Mouse (Mus musculus) small intestine, adult 2 months (tissue): ENCODE results near the gene Themis. TPM values are rescaled to one million over a fixed set of nuclear protein-coding genes. Genes with fewer than 3 reads are reported as not detected.

ENCODE experiments used
- H3K27ac ChIP-seq: fragments of 200-500 bp; 2 replicates; pipeline ENCODE4 v1.5.1; 2012; ENCODE audit warnings: low read depth, low read length, control low read depth, inconsistent platforms; ENCODE audit not compliant: insufficient read depth
- H3K27me3 ChIP-seq: fragments of 200-500 bp; 2 replicates; pipeline ENCODE4 v1.6.1; 2012; ENCODE audit warnings: mild to moderate bottlenecking, moderate library complexity, low read length, inconsistent platforms; ENCODE audit not compliant: control insufficient read depth, insufficient read depth
- H3K36me3 ChIP-seq: fragments of 200-500 bp; 2 replicates; pipeline ENCODE4 v1.6.1; 2012; ENCODE audit warnings: mild to moderate bottlenecking, low read length, control low read depth, inconsistent platforms; ENCODE audit not compliant: control insufficient read depth, insufficient read depth
- H3K4me1 ChIP-seq: fragments of 200-500 bp; 2 replicates; pipeline ENCODE4 v1.6.1; 2012; ENCODE audit warnings: low read length, inconsistent platforms, mixed read lengths; ENCODE audit not compliant: control insufficient read depth, insufficient read depth, insufficient read length
- H3K4me3 ChIP-seq: fragments of 200-500 bp; 2 replicates; pipeline ENCODE4 v1.5.1; 2012; ENCODE audit warnings: low read depth, mild to moderate bottlenecking, control low read depth, inconsistent platforms, low read length, moderate library complexity
- CTCF ChIP-seq: fragments of 200-500 bp; IDR thresholded peaks from 2 replicates; pipeline ENCODE4 v1.5.1; 2012; ENCODE audit warnings: low read depth, mild to moderate bottlenecking, control low read depth, inconsistent platforms, low read length, moderate library complexity, mixed read lengths; ENCODE audit not compliant: insufficient replicate concordance, insufficient read length; ENCODE audit errors: extremely low read depth
- POLR2A ChIP-seq: fragments of 200-500 bp; IDR thresholded peaks from 2 replicates; pipeline ENCODE4 v1.6.1; 2012; ENCODE audit warnings: low read depth, mild to moderate bottlenecking, control low read depth, inconsistent platforms, low read length, moderate library complexity
- WGBS: fragments of 180-500 bp; shearing (Covaris S2); methylation state at CpG from one replicate; pipeline ENCODE4 v1.1.7; 2018; 5-methylcytosine and 5-hydroxymethylcytosine counted together
- polyA plus RNA-seq: library from polyadenylated mRNA; depleted of rRNA; stranded (reverse); fragments of >200 nt; gene quantifications from 2 replicates; pipeline ENCODE4 v1.2.3, GENCODE M21; 2012

Themis gene
- polyA plus RNA-seq, 1 experiment, result not detected

DNA sequence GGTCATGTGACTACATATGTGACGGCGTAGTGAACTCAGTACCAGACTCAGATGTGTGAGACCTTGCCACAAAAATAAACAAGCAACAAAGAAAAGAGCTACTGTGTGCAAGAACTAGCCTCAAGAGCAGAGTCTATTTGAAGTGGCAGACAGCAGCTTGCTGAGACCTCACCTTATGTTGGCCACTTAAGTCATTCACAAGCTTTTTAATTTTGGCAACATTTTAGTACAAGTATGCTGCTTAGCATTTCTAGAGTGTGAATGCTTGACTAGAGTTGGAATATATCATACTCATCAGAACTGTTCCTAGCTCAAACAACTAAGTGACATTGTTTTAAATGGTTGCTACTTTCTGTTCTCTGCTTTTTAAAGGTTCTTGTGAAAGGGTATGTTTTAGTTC is 188.0 kb downstream of the Themis start:
- no peak overlapping the region for H3K4me3 ChIP-seq
- no peak for TF ChIP-seq CTCF
- TF ChIP-seq POLR2A, result no peak
- H3K4me1 ChIP-seq, result no peaks in the 10 kb centered on the region
- WGBS, result 88% methylated on average over 2 of the region's 2 CpGs
- H3K27ac ChIP-seq, result no peak overlapping the region
- no peaks in the 10 kb centered on the region for H3K36me3 ChIP-seq
- H3K27me3 ChIP-seq, result no peaks in the 10 kb centered on the region

DNA sequence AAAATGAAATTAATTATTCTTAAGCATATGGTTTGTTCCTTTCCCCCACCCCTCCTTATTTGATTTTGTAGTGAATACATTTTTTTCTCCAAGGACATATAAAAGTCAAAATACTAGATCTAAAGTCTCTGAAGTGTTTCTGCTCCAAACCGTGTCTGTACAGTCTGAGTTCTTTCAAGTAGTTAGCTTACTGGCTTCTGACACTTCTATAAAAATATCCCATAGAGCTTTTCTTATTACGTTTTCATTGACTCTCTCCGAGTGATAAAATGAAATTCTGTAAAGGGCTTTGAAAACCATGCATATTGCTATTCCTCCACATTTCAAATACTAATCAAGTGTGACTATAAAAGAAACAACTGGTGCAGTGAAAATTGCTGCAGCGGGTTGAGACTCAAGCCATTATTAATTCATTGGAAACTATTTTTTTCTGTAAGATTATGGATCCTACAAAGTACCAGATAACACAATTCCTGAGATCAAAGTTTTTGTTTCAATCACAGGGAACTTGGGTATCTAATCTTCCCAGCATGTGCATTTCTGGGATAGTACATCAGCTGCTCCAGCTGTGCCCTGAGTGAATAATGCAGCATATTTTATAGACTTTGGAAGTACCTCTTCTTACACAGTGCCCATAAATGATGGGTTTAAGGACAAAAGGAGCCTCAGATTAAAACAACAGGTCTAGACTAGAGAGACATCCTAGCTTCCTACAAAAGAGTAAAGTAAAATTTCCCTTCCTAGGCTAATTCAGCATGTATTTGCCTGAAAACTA is 202.6 kb downstream of the Themis start:
- no peak for TF ChIP-seq POLR2A
- no peak for TF ChIP-seq CTCF
- Histone ChIP-seq H3K36me3 (no peaks in the 10 kb centered on the region), H3K4me1 (no peaks in the 10 kb centered on the region), H3K27me3 (no peaks in the 10 kb centered on the region), H3K4me3 (no peak overlapping the region), H3K27ac (no peak overlapping the region)
- WGBS, result 80% methylated on average over 4 of the region's 4 CpGs

DNA sequence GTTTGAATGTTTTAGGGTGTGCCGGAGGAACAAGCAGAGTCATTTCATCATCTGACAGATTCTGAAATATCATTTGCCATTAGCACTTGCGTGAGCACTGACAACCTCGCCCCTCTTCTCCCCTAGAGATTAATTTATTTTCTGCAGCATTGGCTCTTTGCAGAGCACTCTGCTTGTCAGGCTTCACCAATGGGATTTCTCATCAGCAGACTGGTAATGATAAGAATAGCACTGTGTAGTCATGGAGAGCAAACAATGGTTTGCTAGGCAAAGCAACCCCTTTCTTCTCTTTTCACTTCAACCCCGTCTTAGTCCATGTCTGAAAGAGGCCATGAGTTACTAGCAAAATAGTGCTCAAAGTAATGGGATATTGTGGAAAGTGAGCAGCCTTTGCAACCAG is 206.4 kb downstream of the Themis start:
- H3K4me3 ChIP-seq, result no peak overlapping the region
- H3K27ac ChIP-seq, result no peak overlapping the region
- no peaks in the 10 kb centered on the region for H3K4me1 ChIP-seq
- no peaks in the 10 kb centered on the region for H3K27me3 ChIP-seq
- WGBS, result 57% methylated on average over 4 of the region's 4 CpGs
- no peaks in the 10 kb centered on the region for H3K36me3 ChIP-seq
- no peak for TF ChIP-seq CTCF
- TF ChIP-seq POLR2A, result no peak

DNA sequence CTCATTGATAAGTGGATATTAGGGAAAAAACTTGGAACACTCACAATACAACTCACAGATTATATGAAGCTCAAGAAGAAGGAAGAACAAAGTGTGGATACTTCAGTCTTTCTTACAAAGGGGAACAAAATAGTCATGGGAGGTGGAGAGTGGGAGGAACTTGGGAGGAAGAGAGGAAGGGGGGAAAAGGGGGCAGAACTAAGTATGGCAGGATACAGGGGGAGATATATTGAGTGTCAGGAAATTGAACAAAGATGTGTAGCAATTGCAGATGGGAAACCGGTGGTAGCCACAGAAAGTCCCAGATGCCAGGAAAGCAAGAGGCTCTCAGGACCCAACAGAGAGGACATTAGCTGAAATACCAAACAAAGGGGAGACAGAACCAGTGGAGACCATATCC is 219.5 kb downstream of the Themis start:
- 68% methylated on average over 1 of the region's 1 CpGs for WGBS
- TF ChIP-seq POLR2A, result no peak
- TF ChIP-seq CTCF, result no peak
- H3K27me3 ChIP-seq, result no peaks in the 10 kb centered on the region
- H3K36me3 ChIP-seq, result no peaks in the 10 kb centered on the region
- H3K4me3 ChIP-seq, result no peak overlapping the region
- H3K4me1 ChIP-seq, result no peaks in the 10 kb centered on the region
- no peak overlapping the region for H3K27ac ChIP-seq

DNA sequence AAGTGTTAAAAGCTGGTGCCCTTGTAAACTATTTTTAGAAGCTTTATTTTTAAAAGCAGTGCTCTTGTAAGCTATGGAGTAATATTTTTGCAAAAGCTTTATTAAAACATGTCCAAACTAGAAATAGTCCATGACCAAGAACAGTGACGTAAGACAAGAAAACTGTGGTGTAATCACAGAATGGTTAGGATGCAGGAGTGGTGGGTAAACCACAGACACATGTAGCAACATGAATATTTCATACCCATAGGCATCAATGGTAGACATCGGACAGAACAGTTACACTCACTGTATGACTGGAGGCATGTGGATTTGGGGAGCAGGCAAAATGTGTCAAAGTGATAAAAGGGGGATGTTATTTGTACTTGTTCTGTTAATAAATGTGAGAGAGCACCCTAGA is 222.7 kb downstream of the Themis start:
- no peak overlapping the region for H3K27ac ChIP-seq
- H3K27me3 ChIP-seq, result no peaks in the 10 kb centered on the region
- WGBS, result 87% methylated on average over 2 of the region's 2 CpGs
- no peaks in the 10 kb centered on the region for H3K4me1 ChIP-seq
- TF ChIP-seq CTCF (no peak), POLR2A (no peak)
- H3K36me3 ChIP-seq, result no peaks in the 10 kb centered on the region
- H3K4me3 ChIP-seq, result no peak overlapping the region

DNA sequence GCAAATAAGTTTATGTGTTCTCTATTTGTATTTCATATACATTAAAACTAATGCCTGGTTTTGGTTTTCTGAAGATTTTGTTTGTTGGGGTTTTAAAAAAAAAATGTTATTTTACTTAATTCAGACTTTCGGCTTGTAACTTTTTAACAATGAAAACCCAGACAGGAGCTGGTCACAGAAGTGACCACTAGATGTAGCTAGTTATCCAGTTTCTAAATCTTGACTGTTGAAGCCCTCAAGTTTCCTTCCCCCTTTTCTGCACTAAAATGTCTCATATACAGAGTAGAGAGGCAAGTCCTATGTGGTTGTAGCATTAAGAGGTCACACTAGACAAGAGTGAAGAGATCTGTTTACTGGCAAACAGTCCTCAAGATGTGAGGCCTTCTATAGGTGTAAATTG is 230.2 kb downstream of the Themis start:
- TF ChIP-seq CTCF, result no peak
- TF ChIP-seq POLR2A, result no peak
- Histone ChIP-seq H3K27me3 (no peaks in the 10 kb centered on the region), H3K27ac (no peak overlapping the region), H3K36me3 (no peaks in the 10 kb centered on the region), H3K4me3 (no peak overlapping the region), H3K4me1 (no peaks in the 10 kb centered on the region)
- 54% methylated on average over 1 of the region's 1 CpGs for WGBS
